Mouse (Mus musculus): ENCODE data around the gene Zfp663.

- no peak for TF ChIP-seq ZC3H11A (IDR thresholded peaks at IDR 0.05; ENCODE audit: borderline replicate concordance, low read depth, low read length)
- no peak for TF ChIP-seq HCFC1 (IDR thresholded peaks at IDR 0.05; ENCODE audit: borderline replicate concordance, insufficient read depth, low read length)
- TF ChIP-seq MAFK (IDR thresholded peaks at IDR 0.05; ENCODE audit: insufficient read depth, low read depth, low read length), result no peak
These were observed 41.1 kb downstream of the Zfp663 start for GRCm38 (mm10) chr2:165327386-165327785.
